Mouse (Mus musculus) forebrain, embryonic 14.5 days (tissue): Measurements from ENCODE around the gene Trpm8. TPM values are rescaled to one million over a fixed set of nuclear protein-coding genes. Genes with fewer than 3 reads are reported as not detected.

ENCODE experiments used
- ATAC-seq: fragments of 200-750 bp; cut with Nextera tagmentation; 2 replicates; pipeline ENCODE4 v1.8.0; 2017; ENCODE audit warnings: mild to moderate bottlenecking, moderate library complexity
- DNase-seq: peaks from one replicate; pipeline ENCODE4 v3.0.0-alpha.2; 2015; ENCODE audit warnings: low spot score
- H3K27ac ChIP-seq: fragments of 300-500 bp; sonication (generic); 2 replicates; pipeline ENCODE4 v1.5.1; 2014; ENCODE audit warnings: low read depth, mild to moderate bottlenecking, control low read depth, low read length, moderate library complexity
- H3K27me3 ChIP-seq: fragments of 300-500 bp; sonication (generic); replicated peaks from 2 replicates; pipeline ENCODE4 v1.6.1; 2014; ENCODE audit warnings: low read length, control low read depth, mixed read lengths; ENCODE audit not compliant: control insufficient read depth, insufficient read depth
- H3K36me3 ChIP-seq: fragments of 300-500 bp; sonication (generic); 2 replicates; pipeline ENCODE4 v1.6.1; 2014; ENCODE audit warnings: low read length, control low read depth; ENCODE audit not compliant: control insufficient read depth, insufficient read depth
- H3K4me1 ChIP-seq: fragments of 300-500 bp; sonication (generic); 2 replicates; pipeline ENCODE4 v1.6.1; 2014; ENCODE audit warnings: antibody characterized with exemption, low read length, control low read depth; ENCODE audit not compliant: control insufficient read depth, insufficient read depth
- H3K4me2 ChIP-seq: fragments of 300-500 bp; sonication (generic); 2 replicates; pipeline ENCODE4 v1.6.1; 2014; ENCODE audit warnings: mild to moderate bottlenecking, control low read depth, low read length
- H3K4me3 ChIP-seq: fragments of 300-500 bp; sonication (generic); 2 replicates; pipeline ENCODE4 v1.5.1; 2014; ENCODE audit warnings: low read depth, low read length, control low read depth
- H3K9ac ChIP-seq: fragments of 300-500 bp; sonication (generic); 2 replicates; pipeline ENCODE4 v1.6.1; 2014; ENCODE audit warnings: mild to moderate bottlenecking, low read length, control low read depth, moderate library complexity
- H3K9me3 ChIP-seq: fragments of 300-500 bp; sonication (generic); replicated peaks from 2 replicates; pipeline ENCODE4 v1.6.1; 2016; ENCODE audit warnings: low read length, control low read depth, mixed read lengths; ENCODE audit not compliant: control insufficient read depth
- WGBS: fragments of 180-500 bp; shearing (Covaris S2); extraction: QIAGEN DNeasy Blood & Tissue Kit; methylation state at CpG from one replicate; pipeline ENCODE4 v1.1.7; 2014; 5-methylcytosine and 5-hydroxymethylcytosine counted together
- polyA plus RNA-seq: library from polyadenylated mRNA; unstranded; fragments of >200 nt; fragmentation: Nextera tagmentation; extraction: Ambion mirVana; gene quantifications from 2 replicates; pipeline ENCODE4 v1.2.1, GENCODE M21; 2014

Gene Trpm8
- polyA plus RNA-seq, 1 experiment from 2014 or later: not detected

GRCm38 (mm10) chr1:88305018-88305795 is 27.7 kb downstream of the Trpm8 start:
- Histone ChIP-seq H3K4me1 (no peaks in the 10 kb centered on the region), H3K9me3 (peaks cover 81% of the 10 kb centered on the region), H3K4me2 (no peak overlapping the region), H3K27me3 (no peaks in the 10 kb centered on the region), H3K27ac (no peak overlapping the region), H3K4me3 (no peak overlapping the region), H3K36me3 (no peaks in the 10 kb centered on the region), H3K9ac (no peak overlapping the region)
- no peak for ATAC-seq
- DNase-seq: no peak
- 49% methylated on average over 6 of the region's 6 CpGs for WGBS

DNA sequence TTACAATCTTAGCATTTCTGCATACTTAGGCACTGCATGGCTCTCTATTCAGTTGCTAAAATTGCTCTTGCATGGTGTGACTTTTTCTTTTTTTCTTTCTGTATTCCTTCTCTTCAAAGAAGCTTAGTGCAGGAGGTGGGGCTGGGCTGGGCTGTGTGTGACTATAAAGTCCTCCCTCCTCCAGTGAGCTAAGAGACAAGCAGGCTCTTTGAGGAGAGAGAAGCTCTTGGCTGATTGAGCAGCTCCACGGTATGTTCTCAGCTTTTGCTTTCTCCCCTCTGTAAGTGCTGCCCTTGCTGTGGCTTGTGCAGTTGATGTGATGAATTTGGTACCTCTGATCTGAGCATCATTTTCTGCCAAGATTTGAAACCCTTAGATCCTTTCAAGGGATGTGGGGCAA is 29.1 kb downstream of the Trpm8 start:
- no peaks in the 10 kb centered on the region for H3K4me1 ChIP-seq
- peaks cover 73% of the 10 kb centered on the region for H3K9me3 ChIP-seq
- peak; percentile 8; the same call in 1 of the 2 replicates for ATAC-seq
- no peaks in the 10 kb centered on the region for H3K36me3 ChIP-seq
- DNase-seq: no peak
- H3K27me3 ChIP-seq: no peaks in the 10 kb centered on the region
- no peak overlapping the region for H3K27ac ChIP-seq
- H3K9ac ChIP-seq: no peak overlapping the region
- H3K4me2 ChIP-seq: no peak overlapping the region
- 59% methylated on average over 1 of the region's 1 CpGs for WGBS
- no peak overlapping the region for H3K4me3 ChIP-seq

DNA sequence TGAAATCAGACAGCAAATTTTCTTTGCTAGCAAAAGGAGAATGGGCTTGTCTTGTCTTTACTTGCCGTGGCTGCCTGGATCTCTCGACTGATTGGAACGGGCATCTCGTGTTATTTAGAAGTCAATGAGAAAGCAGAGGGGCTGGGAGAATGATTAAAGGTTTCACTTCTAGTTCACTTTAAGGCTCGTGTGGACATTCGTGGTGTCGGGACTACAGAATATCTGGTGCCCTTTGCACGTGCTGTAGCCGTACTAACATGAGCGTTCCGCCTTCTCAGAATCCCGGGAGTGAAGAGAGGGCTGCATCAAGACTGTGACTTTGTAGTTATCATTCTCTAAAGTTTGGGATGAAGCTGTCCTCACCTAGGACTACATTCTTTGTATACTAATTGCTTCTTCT is 29.7 kb downstream of the Trpm8 start:
- H3K27ac ChIP-seq: no peak overlapping the region
- H3K36me3 ChIP-seq: no peaks in the 10 kb centered on the region
- no peaks in the 10 kb centered on the region for H3K4me1 ChIP-seq
- no peak overlapping the region for H3K4me2 ChIP-seq
- peaks cover 72% of the 10 kb centered on the region for H3K9me3 ChIP-seq
- no peak for DNase-seq
- ATAC-seq: no peak
- no peaks in the 10 kb centered on the region for H3K27me3 ChIP-seq
- H3K9ac ChIP-seq: no peak overlapping the region
- 65% methylated on average over 12 of the region's 12 CpGs for WGBS
- no peak overlapping the region for H3K4me3 ChIP-seq

DNA sequence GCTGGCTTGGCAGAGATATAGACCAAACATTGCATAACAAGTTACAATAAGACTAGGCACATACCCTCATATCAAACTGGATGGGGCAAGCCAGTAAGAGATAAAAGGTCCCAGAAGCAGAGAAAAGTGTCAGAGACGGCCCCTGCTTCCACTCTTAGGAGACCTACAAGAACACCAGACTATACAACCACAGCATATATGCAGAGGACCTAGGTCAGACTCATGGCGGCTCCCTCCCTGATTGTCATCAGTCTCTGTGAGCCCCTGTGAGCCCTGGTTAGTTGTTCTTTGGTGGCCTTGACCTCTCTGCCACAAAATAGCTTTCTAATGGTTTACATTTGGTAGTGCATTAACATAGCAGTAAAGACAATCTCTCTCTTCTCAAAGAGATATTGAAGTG is 31.6 kb downstream of the Trpm8 start:
- no peaks in the 10 kb centered on the region for H3K27me3 ChIP-seq
- H3K4me1 ChIP-seq: no peaks in the 10 kb centered on the region
- 47% methylated on average over 2 of the region's 2 CpGs for WGBS
- H3K4me2 ChIP-seq: no peak overlapping the region
- no peak overlapping the region for H3K4me3 ChIP-seq
- DNase-seq: no peak
- peaks cover 58% of the 10 kb centered on the region for H3K9me3 ChIP-seq
- H3K36me3 ChIP-seq: no peaks in the 10 kb centered on the region
- no peak for ATAC-seq
- no peak overlapping the region for H3K27ac ChIP-seq
- no peak overlapping the region for H3K9ac ChIP-seq

GRCm38 (mm10) chr1:88309905-88310304 is 32.4 kb downstream of the Trpm8 start:
- no peaks in the 10 kb centered on the region for H3K36me3 ChIP-seq
- ATAC-seq: no peak
- WGBS: 54% methylated on average over 3 of the region's 3 CpGs

GRCm38 (mm10) chr1:88310349-88310748 is 32.9 kb downstream of the Trpm8 start:
- Histone ChIP-seq H3K36me3 (no peaks in the 10 kb centered on the region), H3K9me3 (peaks cover 47% of the 10 kb centered on the region), H3K27ac (no peak overlapping the region), H3K4me1 (no peaks in the 10 kb centered on the region), H3K9ac (no peak overlapping the region), H3K4me3 (no peak overlapping the region), H3K27me3 (no peaks in the 10 kb centered on the region), H3K4me2 (no peak overlapping the region)
- ATAC-seq (no peak), DNase-seq (no peak)
- WGBS: 64% methylated on average over 3 of the region's 3 CpGs

More at GRCm38 (mm10) chr1:88309905-88310304, 32.4 kb downstream of the Trpm8 start:
- peaks cover 51% of the 10 kb centered on the region for H3K9me3 ChIP-seq
- H3K27ac ChIP-seq: no peak overlapping the region
- H3K4me3 ChIP-seq: no peak overlapping the region
- H3K27me3 ChIP-seq: no peaks in the 10 kb centered on the region
- H3K9ac ChIP-seq: no peak overlapping the region
- no peak for DNase-seq
- no peaks in the 10 kb centered on the region for H3K4me1 ChIP-seq
- no peak overlapping the region for H3K4me2 ChIP-seq

- ATAC-seq (no peak), DNase-seq (no peak)
- no peaks in the 10 kb centered on the region for H3K27me3 ChIP-seq
- no peaks in the 10 kb centered on the region for H3K4me1 ChIP-seq
- no peak overlapping the region for H3K4me3 ChIP-seq
- no peak overlapping the region for H3K27ac ChIP-seq
- no peaks in the 10 kb centered on the region for H3K36me3 ChIP-seq
- no peaks in the 10 kb centered on the region for H3K9me3 ChIP-seq
- H3K9ac ChIP-seq: no peak overlapping the region
- WGBS: 89% methylated on average over 1 of the region's 1 CpGs
- no peak overlapping the region for H3K4me2 ChIP-seq
These were observed 39.8 kb downstream of the Trpm8 start for GRCm38 (mm10) chr1:88317279-88317678.

- Histone ChIP-seq H3K4me3 (no peak overlapping the region), H3K27ac (no peak overlapping the region), H3K4me2 (no peak overlapping the region), H3K4me1 (no peaks in the 10 kb centered on the region), H3K9ac (no peak overlapping the region), H3K27me3 (no peaks in the 10 kb centered on the region), H3K36me3 (no peaks in the 10 kb centered on the region), H3K9me3 (no peaks in the 10 kb centered on the region)
- ATAC-seq: no peak
- 76% methylated on average over 6 of the region's 6 CpGs for WGBS
- peak; percentile 57 for DNase-seq
These were observed 41.1 kb downstream of the Trpm8 start for GRCm38 (mm10) chr1:88318531-88319060.

GRCm38 (mm10) chr1:88320821-88321395 is 43.4 kb downstream of the Trpm8 start:
- no peaks in the 10 kb centered on the region for H3K27me3 ChIP-seq
- H3K4me2 ChIP-seq: no peak overlapping the region
- H3K4me3 ChIP-seq: no peak overlapping the region
- no peak for DNase-seq
- H3K9me3 ChIP-seq: no peaks in the 10 kb centered on the region
- no peak overlapping the region for H3K9ac ChIP-seq
- H3K27ac ChIP-seq: no peak overlapping the region
- 70% methylated on average over 7 of the region's 7 CpGs for WGBS
- no peaks in the 10 kb centered on the region for H3K36me3 ChIP-seq
- ATAC-seq: no peak
- H3K4me1 ChIP-seq: no peaks in the 10 kb centered on the region
